Mouse (Mus musculus): ENCODE measurements around the gene Snx6. TPM values are rescaled to one million over a fixed set of nuclear protein-coding genes. Genes with fewer than 3 reads are reported as not detected.

The Snx6 gene
- polyA plus RNA-seq, 1 experiment from 2014 or later = 180 TPM

GRCm38 (mm10) chr12:54830574-54830973 is 35.1 kb upstream of the Snx6 start:
- peaks cover 8% of the 10 kb centered on the region for H3K4me1 ChIP-seq (replicated peaks; ENCODE audit: control insufficient read depth, insufficient read depth, low read length)
- WGBS = 8% methylated on average over 6 of the region's 6 CpGs
- H3K9ac ChIP-seq (ENCODE audit: low read length) = no peak overlapping the region
- peak; percentile 78; the same call in 1 of the 2 replicates for ATAC-seq (ENCODE audit: low read depth)
- no peaks in the 10 kb centered on the region for H3K27me3 ChIP-seq (ENCODE audit: control insufficient read depth, insufficient read depth, low read depth, low read length)
- H3K4me2 ChIP-seq (ENCODE audit: low read depth, low read length) = no peak overlapping the region
- H3K4me3 ChIP-seq (ENCODE audit: low read length) = no peak overlapping the region
- no peaks in the 10 kb centered on the region for H3K36me3 ChIP-seq (ENCODE audit: control insufficient read depth, insufficient read depth, low read length)
- H3K27ac ChIP-seq (ENCODE audit: low read length) = no peak overlapping the region
- H3K9me3 ChIP-seq (ENCODE audit: control insufficient read depth, low read length) = no peaks in the 10 kb centered on the region

- Histone ChIP-seq H3K9ac (ENCODE audit: low read length) (no peak overlapping the region), H3K4me3 (ENCODE audit: low read length) (no peak overlapping the region), H3K36me3 (ENCODE audit: control insufficient read depth, insufficient read depth, low read length) (no peaks in the 10 kb centered on the region), H3K9me3 (ENCODE audit: control insufficient read depth, low read length) (no peaks in the 10 kb centered on the region), H3K4me1 (replicated peaks; ENCODE audit: control insufficient read depth, insufficient read depth, low read length) (peaks cover 2% of the 10 kb centered on the region), H3K27ac (ENCODE audit: low read length) (no peak overlapping the region), H3K27me3 (ENCODE audit: control insufficient read depth, insufficient read depth, low read depth, low read length) (no peaks in the 10 kb centered on the region), H3K4me2 (ENCODE audit: low read depth, low read length) (no peak overlapping the region)
- no peak for ATAC-seq (ENCODE audit: low read depth)
- WGBS = 51% methylated on average over 5 of the region's 5 CpGs
These were observed 34.4 kb upstream of the Snx6 start for GRCm38 (mm10) chr12:54829876-54830275.

GRCm38 (mm10) chr12:54828043-54828442 is 32.5 kb upstream of the Snx6 start:
- no peak overlapping the region for H3K27ac ChIP-seq (ENCODE audit: low read length)
- H3K9ac ChIP-seq (ENCODE audit: low read length) = no peak overlapping the region
- no peak for ATAC-seq (ENCODE audit: low read depth)
- no peak overlapping the region for H3K4me2 ChIP-seq (ENCODE audit: low read depth, low read length)
- no peaks in the 10 kb centered on the region for H3K27me3 ChIP-seq (ENCODE audit: control insufficient read depth, insufficient read depth, low read depth, low read length)
- H3K4me1 ChIP-seq (replicated peaks; ENCODE audit: control insufficient read depth, insufficient read depth, low read length) = peaks cover 6% of the 10 kb centered on the region; the same call in 1 of the 2 replicates
- no peaks in the 10 kb centered on the region for H3K36me3 ChIP-seq (ENCODE audit: control insufficient read depth, insufficient read depth, low read length)
- WGBS = 76% methylated on average over 1 of the region's 1 CpGs
- H3K9me3 ChIP-seq (ENCODE audit: control insufficient read depth, low read length) = no peaks in the 10 kb centered on the region
- H3K4me3 ChIP-seq (ENCODE audit: low read length) = no peak overlapping the region

GRCm38 (mm10) chr12:54825202-54825601 is 29.7 kb upstream of the Snx6 start:
- Histone ChIP-seq H3K9ac (ENCODE audit: low read length) (no peak overlapping the region), H3K27ac (ENCODE audit: low read length) (no peak overlapping the region), H3K27me3 (ENCODE audit: control insufficient read depth, insufficient read depth, low read depth, low read length) (no peaks in the 10 kb centered on the region), H3K36me3 (ENCODE audit: control insufficient read depth, insufficient read depth, low read length) (no peaks in the 10 kb centered on the region), H3K9me3 (ENCODE audit: control insufficient read depth, low read length) (no peaks in the 10 kb centered on the region), H3K4me1 (replicated peaks; ENCODE audit: control insufficient read depth, insufficient read depth, low read length) (peaks cover 8% of the 10 kb centered on the region; the same call in 1 of the 2 replicates), H3K4me3 (ENCODE audit: low read length) (no peak overlapping the region), H3K4me2 (ENCODE audit: low read depth, low read length) (no peak overlapping the region)
- no peak for ATAC-seq (ENCODE audit: low read depth)
- WGBS = 95% methylated on average over 3 of the region's 3 CpGs

GRCm38 (mm10) chr12:54822836-54823426 is 27.4 kb upstream of the Snx6 start:
- WGBS = 39% methylated on average over 4 of the region's 4 CpGs
- no peak overlapping the region for H3K27ac ChIP-seq (ENCODE audit: low read length)
- ATAC-seq (ENCODE audit: low read depth) = peak; percentile 57
- H3K9ac ChIP-seq (ENCODE audit: low read length) = no peak overlapping the region
- no peaks in the 10 kb centered on the region for H3K27me3 ChIP-seq (ENCODE audit: control insufficient read depth, insufficient read depth, low read depth, low read length)
- peaks cover 8% of the 10 kb centered on the region; the same call in 1 of the 2 replicates for H3K4me1 ChIP-seq (replicated peaks; ENCODE audit: control insufficient read depth, insufficient read depth, low read length)
- no peaks in the 10 kb centered on the region for H3K9me3 ChIP-seq (ENCODE audit: control insufficient read depth, low read length)
- H3K36me3 ChIP-seq (ENCODE audit: control insufficient read depth, insufficient read depth, low read length) = no peaks in the 10 kb centered on the region
- H3K4me2 ChIP-seq (ENCODE audit: low read depth, low read length) = no peak overlapping the region
- H3K4me3 ChIP-seq (ENCODE audit: low read length) = no peak overlapping the region

GRCm38 (mm10) chr12:54820684-54821161 is 25.2 kb upstream of the Snx6 start:
- no peaks in the 10 kb centered on the region for H3K36me3 ChIP-seq (ENCODE audit: control insufficient read depth, insufficient read depth, low read length)
- H3K4me3 ChIP-seq (ENCODE audit: low read length) = no peak overlapping the region
- WGBS = 52% methylated on average over 2 of the region's 2 CpGs
- H3K4me1 ChIP-seq (replicated peaks; ENCODE audit: control insufficient read depth, insufficient read depth, low read length) = peaks cover 8% of the 10 kb centered on the region; the same call in 1 of the 2 replicates
- H3K4me2 ChIP-seq (ENCODE audit: low read depth, low read length) = no peak overlapping the region
- H3K9ac ChIP-seq (ENCODE audit: low read length) = no peak overlapping the region
- ATAC-seq (ENCODE audit: low read depth) = no peak
- no peak overlapping the region for H3K27ac ChIP-seq (ENCODE audit: low read length)
- H3K27me3 ChIP-seq (ENCODE audit: control insufficient read depth, insufficient read depth, low read depth, low read length) = no peaks in the 10 kb centered on the region
- no peaks in the 10 kb centered on the region for H3K9me3 ChIP-seq (ENCODE audit: control insufficient read depth, low read length)

GRCm38 (mm10) chr12:54819181-54819935 is 23.9 kb upstream of the Snx6 start:
- no peak for ATAC-seq (ENCODE audit: low read depth)
- Histone ChIP-seq H3K36me3 (ENCODE audit: control insufficient read depth, insufficient read depth, low read length) (no peaks in the 10 kb centered on the region), H3K4me2 (ENCODE audit: low read depth, low read length) (no peak overlapping the region), H3K4me1 (replicated peaks; ENCODE audit: control insufficient read depth, insufficient read depth, low read length) (peaks cover 8% of the 10 kb centered on the region; the same call in 1 of the 2 replicates), H3K27me3 (ENCODE audit: control insufficient read depth, insufficient read depth, low read depth, low read length) (no peaks in the 10 kb centered on the region), H3K9ac (ENCODE audit: low read length) (no peak overlapping the region), H3K9me3 (ENCODE audit: control insufficient read depth, low read length) (no peaks in the 10 kb centered on the region), H3K27ac (ENCODE audit: low read length) (no peak overlapping the region), H3K4me3 (ENCODE audit: low read length) (no peak overlapping the region)
- 37% methylated on average over 6 of the region's 6 CpGs for WGBS

- H3K27ac ChIP-seq (ENCODE audit: low read length) = no peak overlapping the region
- WGBS = 15% methylated on average over 2 of the region's 2 CpGs
- H3K4me2 ChIP-seq (ENCODE audit: low read depth, low read length) = no peak overlapping the region
- no peaks in the 10 kb centered on the region for H3K9me3 ChIP-seq (ENCODE audit: control insufficient read depth, low read length)
- no peak overlapping the region for H3K4me3 ChIP-seq (ENCODE audit: low read length)
- H3K9ac ChIP-seq (ENCODE audit: low read length) = no peak overlapping the region
- ATAC-seq (ENCODE audit: low read depth) = peak; percentile 65
- no peaks in the 10 kb centered on the region for H3K36me3 ChIP-seq (ENCODE audit: control insufficient read depth, insufficient read depth, low read length)
- peaks cover 10% of the 10 kb centered on the region for H3K4me1 ChIP-seq (replicated peaks; ENCODE audit: control insufficient read depth, insufficient read depth, low read length)
- no peaks in the 10 kb centered on the region for H3K27me3 ChIP-seq (ENCODE audit: control insufficient read depth, insufficient read depth, low read depth, low read length)
These were observed 14.6 kb upstream of the Snx6 start for GRCm38 (mm10) chr12:54810142-54810541.

GRCm38 (mm10) chr12:54807481-54807880 is 12.0 kb upstream of the Snx6 start:
- Histone ChIP-seq H3K9ac (ENCODE audit: low read length) (no peak overlapping the region), H3K4me3 (ENCODE audit: low read length) (no peak overlapping the region), H3K9me3 (ENCODE audit: control insufficient read depth, low read length) (no peaks in the 10 kb centered on the region), H3K27ac (ENCODE audit: low read length) (no peak overlapping the region), H3K4me1 (replicated peaks; ENCODE audit: control insufficient read depth, insufficient read depth, low read length) (peaks cover 10% of the 10 kb centered on the region), H3K36me3 (ENCODE audit: control insufficient read depth, insufficient read depth, low read length) (no peaks in the 10 kb centered on the region), H3K27me3 (ENCODE audit: control insufficient read depth, insufficient read depth, low read depth, low read length) (no peaks in the 10 kb centered on the region), H3K4me2 (ENCODE audit: low read depth, low read length) (no peak overlapping the region)
- no peak for ATAC-seq (ENCODE audit: low read depth)
- WGBS = 42% methylated on average over 6 of the region's 6 CpGs
